Mouse (Mus musculus) heart, postnatal 0 days (tissue): ENCODE measurements around the gene Gart.

Experiments used
- CTCF ChIP-seq: IDR thresholded peaks from 2 replicates; pipeline ENCODE4 v1.5.1; 2016; ENCODE audit warnings: antibody characterized with exemption, control low read depth, low read depth
- EP300 ChIP-seq: IDR thresholded peaks from 2 replicates; pipeline ENCODE4 v1.6.1; 2016; ENCODE audit warnings: antibody characterized with exemption, low read depth

- TF ChIP-seq CTCF (no peak), EP300 (no peak)
Measured at GRCm38 (mm10) chr16:91601693-91602092, 45.1 kb downstream of the Gart start.
